Mouse (Mus musculus) CH12.LX (cell line): ENCODE data around the gene Mag. TPM values are rescaled to one million over a fixed set of nuclear protein-coding genes. Genes with fewer than 3 reads are reported as not detected.

Source experiments
- DNase-seq: peaks from one replicate; pipeline ENCODE4 v3.0.0-alpha.2; 2013; ENCODE audit errors: extremely low read depth
- H3K27ac ChIP-seq: 2 replicates; pipeline ENCODE4 v1.5.1; 2012; ENCODE audit warnings: low read depth, mild to moderate bottlenecking, control low read depth, moderate library complexity; ENCODE audit not compliant: insufficient read depth
- H3K27me3 ChIP-seq: replicated peaks from 2 replicates; pipeline ENCODE3; 2012; ENCODE audit warnings: inconsistent platforms
- H3K36me3 ChIP-seq, 2 experiments: replicated peaks in 1 of 2; 2 replicates each; pipeline versions ENCODE3 to v1.6.1; 2012; ENCODE audit warnings: inconsistent platforms in 1 of 2, low read length in 1 of 2, mild to moderate bottlenecking in 1 of 2, mixed read lengths in 1 of 2, moderate library complexity in 1 of 2; ENCODE audit not compliant: control insufficient read depth in 1 of 2, insufficient read depth in 1 of 2
- H3K4me1 ChIP-seq, 2 experiments: 2 replicates each; pipeline ENCODE4 v1.6.1; 2012; ENCODE audit warnings: inconsistent platforms in 1 of 2, moderate library complexity in 1 of 2; ENCODE audit not compliant: insufficient read depth in 2 of 2, control insufficient read depth in 1 of 2
- H3K4me2 ChIP-seq: 2 replicates; pipeline ENCODE4 v1.6.1; 2012; ENCODE audit warnings: low read depth, mild to moderate bottlenecking, control low read depth; ENCODE audit not compliant: poor library complexity, insufficient read depth, severe bottlenecking
- H3K4me3 ChIP-seq, 3 experiments: fragments of 150-350 bp in 1 of 3; sonication (generic) in 1 of 3; replicated peaks in 1 of 3; 2 replicates each; pipeline versions ENCODE3 to v1.5.1; 2011 to 2012; ENCODE audit warnings: low read depth in 2 of 3, low read length in 2 of 3, mild to moderate bottlenecking in 2 of 3, moderate library complexity in 2 of 3, control low read depth in 1 of 3, improper control_type of control experiment in 1 of 3, inconsistent platforms in 1 of 3, mixed read lengths in 1 of 3; ENCODE audit not compliant: poor library complexity in 1 of 3
- H3K79me2 ChIP-seq: replicated peaks from 2 replicates; pipeline ENCODE4 v1.6.1; 2012; ENCODE audit warnings: mild to moderate bottlenecking, moderate library complexity; ENCODE audit not compliant: control insufficient read depth, poor library complexity, insufficient read depth, severe bottlenecking; ENCODE audit errors: extremely low read depth
- H3K9ac ChIP-seq: 2 replicates; pipeline ENCODE4 v1.6.1; 2012; ENCODE audit warnings: low read depth, mild to moderate bottlenecking, control low read depth, moderate library complexity; ENCODE audit not compliant: insufficient read depth
- H3K9me3 ChIP-seq: replicated peaks from 2 replicates; pipeline ENCODE3; 2012; ENCODE audit warnings: low read length, inconsistent platforms, mixed read lengths
- CHD1 ChIP-seq: IDR thresholded peaks from 2 replicates; pipeline ENCODE4 v1.6.1; 2012; ENCODE audit warnings: low read depth, low read length, improper control_type of control experiment, inconsistent platforms
- CTCF ChIP-seq, 2 experiments: IDR thresholded peaks in 1 of 2; conservative IDR thresholded peaks in 1 of 2; 2 replicates each; pipeline ENCODE4 v1.5.1; 2011 to 2012; ENCODE audit warnings: low read depth in 2 of 2, low read length in 2 of 2, improper control_type of control experiment in 1 of 2, inconsistent platforms in 1 of 2, mild to moderate bottlenecking in 1 of 2, moderate library complexity in 1 of 2
- E2F4 ChIP-seq: IDR thresholded peaks from 2 replicates; pipeline ENCODE4 v1.6.1; 2011; ENCODE audit warnings: low read depth, low read length, improper control_type of control experiment; ENCODE audit not compliant: insufficient replicate concordance
- ELF1 ChIP-seq: IDR thresholded peaks from 2 replicates; pipeline ENCODE4 v1.6.1; 2014; ENCODE audit warnings: low read depth, mild to moderate bottlenecking, inconsistent platforms, low read length, improper control_type of control experiment
- EP300 ChIP-seq: IDR thresholded peaks from 2 replicates; pipeline ENCODE4 v1.6.1; 2011; ENCODE audit warnings: low read length, improper control_type of control experiment
- ETS1 ChIP-seq: conservative IDR thresholded peaks from 2 replicates; pipeline ENCODE4 v1.6.1; 2012; ENCODE audit warnings: low read depth, mild to moderate bottlenecking, inconsistent platforms, low read length, improper control_type of control experiment, moderate library complexity
- GABPA ChIP-seq: IDR thresholded peaks from 2 replicates; pipeline ENCODE4 v1.6.1; 2012; ENCODE audit warnings: low read depth, low read length, improper control_type of control experiment, inconsistent platforms; ENCODE audit not compliant: insufficient replicate concordance
- IRF4 ChIP-seq: IDR thresholded peaks from 2 replicates; pipeline ENCODE4 v1.6.1; 2014; ENCODE audit warnings: low read depth, mild to moderate bottlenecking, inconsistent platforms, low read length, improper control_type of control experiment
- JUN ChIP-seq: IDR thresholded peaks from 2 replicates; pipeline ENCODE4 v1.6.1; 2011; ENCODE audit warnings: low read depth, mild to moderate bottlenecking, low read length, improper control_type of control experiment, moderate library complexity; ENCODE audit not compliant: insufficient read depth
- JUND ChIP-seq: conservative IDR thresholded peaks from 2 replicates; pipeline ENCODE4 v1.6.1; 2011; ENCODE audit warnings: low read depth, low read length, improper control_type of control experiment
- MAX ChIP-seq: IDR thresholded peaks from 2 replicates; pipeline ENCODE4 v1.6.1; 2011; ENCODE audit warnings: low read length, improper control_type of control experiment
- MEF2A ChIP-seq: IDR thresholded peaks from 2 replicates; pipeline ENCODE4 v1.6.1; 2014; ENCODE audit warnings: low read depth, mild to moderate bottlenecking, inconsistent platforms, low read length, improper control_type of control experiment, borderline replicate concordance
- MXI1 ChIP-seq: IDR thresholded peaks from 2 replicates; pipeline ENCODE4 v1.6.1; 2011; ENCODE audit warnings: mild to moderate bottlenecking, low read depth, low read length, improper control_type of control experiment
- NELFE ChIP-seq: IDR thresholded peaks from 2 replicates; pipeline ENCODE4 v1.6.1; 2011; ENCODE audit warnings: low read depth, low read length, improper control_type of control experiment
- PAX5 ChIP-seq: IDR thresholded peaks from 2 replicates; pipeline ENCODE4 v1.6.1; 2012; ENCODE audit warnings: low read length, inconsistent platforms, mixed read lengths
- POLR2A ChIP-seq: IDR thresholded peaks from 2 replicates; pipeline ENCODE4 v1.6.1; 2011; ENCODE audit warnings: low read depth, mild to moderate bottlenecking, improper control_type of control experiment, low read length
- RAD21 ChIP-seq: IDR thresholded peaks from 2 replicates; pipeline ENCODE4 v1.6.1; 2011; ENCODE audit warnings: low read depth, mild to moderate bottlenecking, low read length, improper control_type of control experiment, moderate library complexity
- SIN3A ChIP-seq: IDR thresholded peaks from 2 replicates; pipeline ENCODE4 v1.6.1; 2012; ENCODE audit warnings: low read length, improper control_type of control experiment, inconsistent platforms
- TBP ChIP-seq: conservative IDR thresholded peaks from 2 replicates; pipeline ENCODE4 v1.6.1; 2011; ENCODE audit warnings: low read depth, low read length, improper control_type of control experiment
- ZKSCAN1 ChIP-seq: IDR thresholded peaks from 2 replicates; pipeline ENCODE4 v1.6.1; 2012; ENCODE audit warnings: low read depth, inconsistent platforms, low read length, improper control_type of control experiment, borderline replicate concordance
- ZMIZ1 ChIP-seq: IDR thresholded peaks from 2 replicates; pipeline ENCODE4 v1.6.1; 2012; ENCODE audit warnings: low read depth, mild to moderate bottlenecking, inconsistent platforms, low read length, improper control_type of control experiment
- dilution Hi-C: fragments of 300-500 bp; cut with MboI; formaldehyde crosslinking; loops from 2 replicates; pipeline ENCODE4 v1.14.3; 2020; ENCODE audit warnings: low sequenced_read_pairs; ENCODE audit not compliant: extremely low pct_unique_long_range_greater_than_20kb, extremely low pct_ligation_motif_present
- in situ Hi-C: fragments of 300-500 bp; cut with MboI; formaldehyde crosslinking; loops from 3 replicates; pipeline ENCODE4 v1.14.3; 2019; ENCODE audit warnings: low sequenced_read_pairs, low pct_ligation_motif_present, low pct_unique_long_range_greater_than_20kb, mixed read lengths
- polyA plus RNA-seq: library from polyadenylated mRNA; unstranded; fragments of >175 nt; gene quantifications from 2 replicates; pipeline ENCODE4 v1.2.1, GENCODE M21; 2012; ENCODE audit warnings: low read depth; ENCODE audit not compliant: insufficient read length
- total RNA-seq, 2 experiments: library from RNA; depleted of rRNA; stranded (reverse); fragments of 300-350 nt in 1 of 2; fragments of >200 nt in 1 of 2; gene quantifications; 2 replicates each; pipeline ENCODE4 v1.2.3; 2012 to 2014

Gene Mag
- total RNA-seq (2012; rRNA removed) (0.04 TPM in 1 of 2 replicates, not detected in the other), total RNA-seq (2014; rRNA removed) (not detected in 2 replicates), polyA plus RNA-seq (not detected in 2 replicates)

GRCm38 (mm10) chr7:30914732-30915131 lies at the start of gene Mag:
Mag (minus strand) TSS chr7:30914873.
- Histone ChIP-seq H3K9me3 (no peaks in the 10 kb centered on the region), H3K36me3 (no peaks in the 10 kb centered on the region), H3K27ac (no peak within 1 kb of the TSS), H3K9ac (no peak within 1 kb of the TSS), H3K27me3 (no peaks in the 10 kb centered on the region), H3K4me3 (no peak within 1 kb of the TSS), H3K4me2 (no peak within 1 kb of the TSS), H3K79me2 (no peaks in the 10 kb centered on the region), H3K4me1 (peaks cover 5 to 12% of the 10 kb centered on the region in 2 experiments; a peak in 3 of 4 replicates)
- no peak for DNase-seq
- no peak for TF ChIP-seq MXI1
- no peak for TF ChIP-seq E2F4
- no peak for TF ChIP-seq CHD1
- no peak for TF ChIP-seq SIN3A
- TF ChIP-seq RAD21 = no peak
- no peak for TF ChIP-seq ZKSCAN1
- no peak for TF ChIP-seq ELF1
- TF ChIP-seq ETS1 = no peak
- no peak for TF ChIP-seq MAX
- TF ChIP-seq EP300 = no peak
- dilution Hi-C loops = no loop called here
- in situ Hi-C loops = loop anchor here (5.0 kb wide), 1 partner anchor 37 kb away; no protein-coding TSS in a partner anchor

- Histone ChIP-seq H3K9ac (no peak overlapping the region), H3K4me2 (no peak overlapping the region), H3K27ac (no peak overlapping the region), H3K9me3 (no peaks in the 10 kb centered on the region), H3K36me3 (peaks cover 0 to 3% of the 10 kb centered on the region in 2 experiments), H3K4me1 (peaks cover 0 to 5% of the 10 kb centered on the region in 2 experiments; a peak in 1 of 4 replicates), H3K79me2 (no peaks in the 10 kb centered on the region), H3K27me3 (no peaks in the 10 kb centered on the region), H3K4me3 (no peak overlapping the region)
- dilution Hi-C loops = no loop called here
- no peak for DNase-seq
- TF ChIP-seq ELF1 (no peak), NELFE (no peak), JUN (no peak)
- in situ Hi-C loops = no loop called here
Measured at GRCm38 (mm10) chr7:30964366-30964765, 49.7 kb upstream of the Mag start.

GRCm38 (mm10) chr7:30962862-30963261 lies 48.2 kb upstream of the Mag start:
- H3K4me2 ChIP-seq = no peak overlapping the region
- TF ChIP-seq MEF2A = no peak
- no peak for TF ChIP-seq PAX5
- no peak for TF ChIP-seq SIN3A
- no peak for TF ChIP-seq MAX
- TF ChIP-seq POLR2A = no peak
- TF ChIP-seq IRF4 = no peak
- no peak for TF ChIP-seq TBP
- no peak for TF ChIP-seq JUND
- TF ChIP-seq E2F4 = no peak
- TF ChIP-seq CTCF (conservative IDR thresholded peaks at IDR 0.05 in 1 of 2, IDR thresholded peaks at IDR 0.05 in 1 of 2; ENCODE audit: low read depth in 2 of 2, low read length in 2 of 2) = no peak
- no peak for TF ChIP-seq ZMIZ1
- no peak for TF ChIP-seq NELFE
- TF ChIP-seq GABPA = no peak
- no peak for TF ChIP-seq MXI1
- H3K27me3 ChIP-seq = no peaks in the 10 kb centered on the region
- H3K4me3 ChIP-seq = no peak overlapping the region
- H3K36me3 ChIP-seq = peaks cover 0 to 14% of the 10 kb centered on the region in 2 experiments
- no peak for DNase-seq
- no peak overlapping the region for H3K27ac ChIP-seq
- dilution Hi-C loops (no loop called here), in situ Hi-C loops (no loop called here)
- H3K4me1 ChIP-seq = peaks cover 6 to 18% of the 10 kb centered on the region in 2 experiments
- H3K79me2 ChIP-seq = no peaks in the 10 kb centered on the region
- H3K9ac ChIP-seq = no peak overlapping the region
- H3K9me3 ChIP-seq = no peaks in the 10 kb centered on the region
